Mouse (Mus musculus): ENCODE data around the gene Lcor.

Gene Lcor

DNA sequence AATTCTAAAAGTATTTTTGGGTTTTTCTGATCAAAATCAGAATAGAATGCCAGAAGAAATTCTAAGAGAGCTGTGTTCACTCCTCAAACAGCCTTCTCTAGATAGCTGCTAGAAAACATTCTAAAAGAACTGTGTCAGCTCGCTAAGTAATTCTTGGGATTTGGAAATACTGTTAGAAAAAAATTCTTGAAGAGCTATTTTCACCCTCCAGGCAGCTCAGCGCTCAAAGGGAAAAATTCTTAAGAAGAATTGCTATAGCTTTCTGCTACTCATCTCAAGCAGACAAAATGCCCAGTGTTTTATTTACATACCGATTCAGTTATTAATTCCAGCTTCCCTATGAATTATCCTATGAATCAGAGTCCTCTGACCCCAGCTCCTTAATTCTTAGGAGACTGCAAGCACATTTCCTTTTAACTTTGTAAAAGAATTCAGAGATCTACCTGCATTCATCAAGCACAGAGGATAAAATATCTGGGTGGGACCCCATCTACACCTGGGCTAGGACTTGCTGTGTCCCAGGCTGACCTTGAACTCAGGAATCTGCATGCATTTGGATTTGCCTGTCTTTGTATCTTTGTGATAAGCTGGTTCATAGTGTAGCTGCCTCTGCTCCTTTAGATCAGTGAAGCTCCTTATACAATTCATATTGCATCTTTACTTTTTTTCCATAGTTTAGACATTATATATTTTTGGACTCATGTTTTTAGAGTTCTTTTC, 5.7 kb upstream of the Lcor start:
- no peak for DNase-seq

- peak; percentile 73 for DNase-seq
These were observed 1.2 kb upstream of the Lcor start for GRCm38 (mm10) chr19:41481030-41481886.

DNA sequence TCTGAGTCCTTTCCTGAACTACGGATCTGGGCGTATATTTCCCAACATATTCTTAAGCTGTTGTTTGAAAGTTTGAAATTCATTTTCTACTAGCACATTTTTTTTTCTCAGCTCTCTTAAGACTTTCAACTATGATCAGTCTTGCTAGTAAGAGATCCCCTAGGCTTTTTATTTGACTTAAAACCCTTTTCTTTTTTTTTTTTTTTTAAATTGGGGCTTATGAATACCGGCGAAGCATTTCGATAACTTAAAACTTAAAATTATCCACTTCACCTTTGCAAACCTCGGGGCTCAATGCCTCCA, 599 bp upstream of the Lcor start:
- no peak for DNase-seq

- peak; percentile 77 for DNase-seq
These were observed 540 bp downstream of the Lcor start for GRCm38 (mm10) chr19:41482909-41483444.

GRCm38 (mm10) chr19:41483445-41484040, 1.1 kb downstream of the Lcor start:
- DNase-seq = peak; percentile 12

- no peak for DNase-seq
These were observed 1.9 kb downstream of the Lcor start for GRCm38 (mm10) chr19:41484361-41484760.

- DNase-seq = peak; percentile 15
These were observed 13.1 kb downstream of the Lcor start for GRCm38 (mm10) chr19:41495382-41496032.

DNA sequence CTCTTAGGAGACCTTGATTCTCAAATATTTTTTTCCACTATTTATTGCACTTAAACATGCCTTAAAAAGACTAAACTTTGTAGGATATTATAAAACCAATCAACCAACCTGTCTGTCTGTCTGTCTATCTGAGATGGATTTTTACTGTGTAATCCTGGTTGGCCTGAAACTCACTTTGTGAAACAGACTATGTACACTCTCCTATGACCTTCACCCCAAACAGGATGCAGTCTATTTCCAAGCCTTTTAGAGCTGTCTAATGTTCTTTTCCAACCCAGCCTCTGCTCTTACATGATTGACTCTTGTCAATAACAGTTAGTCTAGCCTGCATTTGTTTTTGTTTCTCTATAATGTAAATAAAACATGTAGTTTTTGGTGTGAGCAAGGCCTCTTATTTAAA, 13.6 kb downstream of the Lcor start:
- no peak for DNase-seq

GRCm38 (mm10) chr19:41507872-41508271, 25.4 kb downstream of the Lcor start:
- DNase-seq = no peak

DNA sequence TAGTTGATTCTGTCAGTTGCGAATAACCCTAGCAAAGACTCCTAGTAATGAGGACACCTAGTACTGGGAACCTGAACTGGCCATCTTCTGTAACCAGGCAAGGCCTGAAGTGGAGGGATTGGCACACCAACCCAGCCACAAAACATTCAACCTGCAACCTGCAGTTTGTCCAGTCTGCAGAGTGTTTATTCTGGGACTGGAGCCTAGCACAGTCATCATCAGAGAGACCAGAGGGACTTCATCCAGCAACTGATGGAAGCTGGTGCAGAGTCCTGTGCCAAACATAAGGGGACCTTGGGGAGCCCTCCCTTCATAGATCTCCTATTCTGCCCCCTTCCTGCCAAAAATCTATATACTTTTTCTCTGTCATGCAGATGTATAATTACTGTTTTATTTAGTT, 32.4 kb downstream of the Lcor start:
- peak; percentile 8 for DNase-seq

DNA sequence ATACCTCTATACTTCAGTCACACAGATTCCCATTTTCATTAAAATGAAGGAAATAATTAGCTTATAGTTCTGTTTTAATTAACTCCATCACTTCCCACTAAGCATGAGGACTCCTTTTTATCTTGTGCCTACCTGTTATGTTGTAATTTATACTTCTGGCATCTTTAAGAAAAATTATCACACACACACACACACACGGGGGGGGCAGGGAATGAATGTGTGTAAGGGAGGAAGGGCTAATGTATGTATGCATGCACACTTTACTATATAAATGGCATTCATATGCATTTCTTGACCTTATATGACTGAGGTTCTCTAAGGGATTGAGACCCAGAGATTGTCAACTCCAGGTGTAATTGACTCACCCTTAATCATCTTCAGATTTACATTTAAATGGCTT, 33.1 kb downstream of the Lcor start:
- DNase-seq = no peak

DNA sequence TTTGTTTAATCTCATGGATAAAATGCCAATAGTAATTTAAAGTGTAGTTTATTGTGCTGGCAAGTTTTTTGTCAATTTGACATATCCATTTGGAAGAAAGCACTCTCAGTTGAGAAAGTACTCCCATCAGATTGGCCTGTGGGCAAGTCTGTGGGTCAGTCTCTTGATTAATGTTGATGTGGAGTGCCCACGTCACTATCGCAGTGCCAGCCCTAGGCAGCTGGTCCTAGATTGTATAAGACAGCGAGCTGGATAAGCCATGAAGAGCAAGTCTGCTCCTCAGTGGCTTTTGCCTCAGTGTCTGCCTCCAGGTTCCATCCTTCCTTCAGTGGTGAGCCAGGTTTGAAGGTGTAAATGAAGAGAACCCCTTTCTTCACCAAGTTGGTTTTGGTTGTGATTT, 34.6 kb downstream of the Lcor start:
- DNase-seq = no peak

DNA sequence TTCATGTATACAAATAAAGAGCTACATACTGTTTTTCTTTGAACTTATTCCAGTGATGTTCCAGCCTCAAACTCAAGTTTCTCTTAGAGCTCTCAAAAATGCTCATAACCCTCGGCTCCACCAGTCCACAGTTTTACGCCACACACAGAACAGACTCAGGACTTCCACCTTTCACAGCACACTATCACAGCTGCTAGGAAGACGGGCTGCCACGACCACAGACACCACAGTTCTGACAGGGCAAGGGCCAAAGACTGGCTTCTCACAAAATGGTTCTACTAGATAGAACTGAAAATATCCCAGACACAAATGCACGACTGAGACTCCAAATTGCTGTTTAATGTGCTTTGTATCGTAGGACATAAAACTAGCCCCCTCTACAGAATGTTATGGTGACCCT, 36.7 kb downstream of the Lcor start:
- no peak for DNase-seq

DNA sequence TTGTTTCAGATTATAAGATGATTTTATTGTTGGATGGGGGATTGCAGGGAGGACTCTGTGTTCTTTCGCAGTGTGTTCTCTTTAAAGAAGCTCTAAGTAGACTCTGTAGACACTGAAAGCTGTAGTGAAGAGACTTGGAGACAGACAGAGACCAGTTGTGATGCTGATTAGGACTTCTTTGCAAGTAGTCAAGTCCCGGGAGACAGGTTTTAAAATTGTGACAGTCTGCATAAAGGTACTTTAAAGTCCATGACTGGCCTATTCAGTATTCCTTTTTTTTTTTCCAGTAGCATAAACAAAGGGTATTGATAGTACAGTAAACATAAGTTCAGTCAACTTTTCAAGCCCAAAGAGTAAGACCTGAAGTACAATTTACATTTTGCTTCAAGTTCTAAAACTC, 39.8 kb downstream of the Lcor start:
- DNase-seq = no peak

DNA sequence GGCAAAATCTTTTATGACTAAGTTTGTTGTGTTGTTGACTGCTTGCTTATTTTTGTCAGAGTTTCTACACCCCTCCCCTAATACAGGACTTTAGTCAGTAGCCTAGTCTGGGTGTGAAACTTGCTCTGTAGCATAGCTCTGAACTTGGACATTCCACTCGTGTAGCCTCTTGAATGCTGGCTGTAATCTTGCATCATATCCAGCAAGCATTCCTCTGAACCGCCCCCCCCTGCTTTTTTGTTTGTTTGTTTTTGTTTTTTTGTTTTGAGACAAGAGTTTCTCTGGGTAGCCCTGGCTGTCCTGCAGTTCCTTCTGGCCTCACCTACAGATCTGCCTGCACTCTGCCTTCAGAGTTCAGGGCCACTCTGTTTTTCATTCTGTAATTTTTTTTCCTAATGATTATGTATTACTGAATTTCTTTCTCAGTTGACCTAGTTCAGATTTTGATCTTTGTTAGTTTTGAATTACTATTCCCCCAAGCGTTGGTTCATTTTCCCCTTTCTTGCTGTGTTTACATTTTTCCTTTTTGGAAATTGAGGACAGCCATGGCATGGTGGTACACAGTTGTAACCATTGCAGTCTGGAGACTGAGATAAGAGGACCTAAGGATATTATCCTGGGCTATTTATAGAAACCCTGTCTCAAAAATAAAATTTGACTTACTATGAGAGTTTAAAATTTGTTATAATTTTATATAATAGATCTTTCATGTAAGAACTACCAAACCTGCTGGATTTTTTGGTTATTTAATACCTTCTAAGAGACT, 41.5 kb downstream of the Lcor start:
- peak; percentile 53 for DNase-seq

- DNase-seq = no peak
These were observed 46.7 kb downstream of the Lcor start for GRCm38 (mm10) chr19:41529169-41529568.

- DNase-seq = no peak
These were observed 51.6 kb downstream of the Lcor start for GRCm38 (mm10) chr19:41534021-41534420.

DNA sequence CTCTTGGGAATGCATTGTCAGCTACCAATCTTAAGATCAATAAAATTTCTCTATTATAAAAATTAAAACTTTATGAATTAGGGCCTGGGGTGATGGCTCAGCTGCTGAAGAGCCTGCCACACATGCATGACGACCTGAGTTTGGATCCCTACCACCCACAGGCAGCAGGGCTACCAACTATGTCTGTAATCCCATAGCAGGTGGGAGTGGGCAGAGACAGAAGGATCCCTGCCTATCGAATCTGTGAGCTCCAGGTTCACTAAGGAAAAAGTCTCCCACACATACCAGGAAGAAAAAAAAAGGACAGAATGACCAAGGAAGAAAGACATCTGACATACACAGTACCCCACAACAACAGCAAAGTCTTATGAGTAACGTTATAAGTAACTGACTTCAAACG, 74.5 kb downstream of the Lcor start:
- DNase-seq = no peak

DNA sequence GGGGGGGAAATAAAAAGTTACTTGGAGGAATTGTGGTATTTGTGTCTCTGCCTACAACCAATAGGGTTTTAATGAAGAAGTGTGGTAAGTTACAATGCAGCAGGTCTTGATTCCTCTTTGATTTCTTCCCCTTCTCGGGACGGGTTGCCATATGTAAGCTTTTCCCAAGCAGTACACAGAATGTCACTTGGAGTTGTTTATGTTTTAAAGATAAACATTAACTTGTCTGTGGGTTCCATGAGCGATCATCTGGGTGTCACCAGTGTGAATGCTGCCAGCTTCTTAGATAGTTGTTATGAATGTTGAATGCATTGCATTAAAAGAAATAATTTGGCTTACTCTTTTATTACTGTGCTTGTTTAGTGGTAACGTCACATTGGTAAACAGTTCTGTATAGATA, 75.1 kb downstream of the Lcor start:
- no peak for DNase-seq

DNA sequence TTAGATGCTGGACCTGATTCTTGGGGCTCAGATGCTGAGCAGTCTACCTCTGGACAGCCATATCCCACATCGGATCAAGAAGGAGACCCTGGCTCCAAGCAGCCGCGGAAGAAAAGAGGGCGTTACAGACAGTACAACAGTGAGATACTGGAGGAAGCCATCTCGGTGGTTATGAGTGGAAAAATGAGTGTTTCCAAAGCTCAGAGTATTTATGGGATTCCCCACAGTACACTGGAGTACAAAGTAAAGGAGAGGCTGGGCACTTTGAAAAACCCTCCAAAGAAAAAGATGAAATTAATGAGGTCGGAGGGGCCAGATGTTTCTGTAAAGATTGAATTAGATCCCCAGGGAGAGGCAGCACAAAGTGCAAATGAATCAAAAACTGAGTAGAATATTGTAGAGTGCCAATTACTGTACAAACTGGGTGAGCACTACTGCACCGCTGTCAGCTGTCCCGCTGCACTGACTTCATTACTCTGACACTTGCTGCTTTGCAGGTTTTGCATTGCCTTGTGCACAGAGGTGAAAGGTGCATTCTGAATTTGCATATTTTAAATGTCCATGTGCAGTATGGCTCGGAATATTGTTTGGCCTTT, 76.6 kb downstream of the Lcor start:
- DNase-seq = no peak

DNA sequence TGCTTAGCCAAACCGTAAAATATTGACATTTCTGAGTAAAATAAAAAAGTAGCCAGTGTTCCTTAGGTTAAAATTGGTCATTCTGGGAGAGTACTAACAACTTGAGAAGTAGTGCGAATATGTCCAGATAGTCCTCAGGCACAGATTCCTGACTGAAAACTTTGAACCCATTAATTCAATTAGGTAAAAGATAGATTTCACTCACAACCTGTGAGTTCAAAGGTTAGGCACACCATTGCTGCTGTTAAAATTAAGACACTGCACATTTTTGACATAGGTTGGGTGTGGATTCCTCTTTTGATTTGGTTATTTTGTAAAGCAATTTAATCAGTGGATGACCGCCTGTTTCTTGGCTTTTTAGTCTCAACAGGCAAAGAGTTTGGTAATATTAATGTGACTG, 78.4 kb downstream of the Lcor start:
- DNase-seq = no peak

DNA sequence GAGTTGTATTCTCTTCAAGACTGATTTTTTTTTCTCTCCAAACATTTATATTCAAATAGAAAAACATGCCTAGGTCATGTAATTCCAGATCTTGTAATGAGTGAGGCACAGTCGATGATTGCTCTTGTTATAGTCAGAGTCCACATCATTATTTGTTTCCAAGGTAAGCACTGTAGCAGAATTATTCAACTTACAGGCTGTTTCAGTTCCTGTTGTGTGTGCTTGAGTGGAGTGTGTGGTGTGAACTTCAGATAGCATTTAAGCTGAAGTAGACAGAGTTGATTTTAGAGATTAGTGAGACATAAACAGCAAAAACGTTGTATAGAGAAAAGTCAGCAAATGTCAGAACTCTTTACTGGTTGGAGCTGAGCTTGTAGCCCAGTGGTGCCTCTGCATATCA, 86.4 kb downstream of the Lcor start:
- no peak for DNase-seq

Data from lung, postnatal 36 days (tissue).